Mouse (Mus musculus) stomach, embryonic 15.5 days (tissue): ENCODE results near the gene Adora3. TPM values are rescaled to one million over a fixed set of nuclear protein-coding genes. Genes with fewer than 3 reads are reported as not detected.

ENCODE experiments used
- ATAC-seq: fragments of 200-750 bp; cut with Nextera tagmentation; 2 replicates; pipeline ENCODE4 v1.8.0; 2017; ENCODE audit warnings: low read depth, moderate number of reproducible peaks, moderate TSS enrichment; ENCODE audit not compliant: insufficient read depth, low FRiP score
- H3K27ac ChIP-seq: fragments of 300-500 bp; sonication (generic); 2 replicates; pipeline ENCODE4 v1.5.1; 2015; ENCODE audit warnings: mild to moderate bottlenecking, inconsistent platforms
- H3K27me3 ChIP-seq: fragments of 300-500 bp; sonication (generic); replicated peaks from 2 replicates; pipeline ENCODE4 v1.6.1; 2015; ENCODE audit warnings: inconsistent platforms
- H3K36me3 ChIP-seq: fragments of 300-500 bp; sonication (generic); 2 replicates; pipeline ENCODE4 v1.6.1; 2015; ENCODE audit warnings: inconsistent platforms
- H3K4me1 ChIP-seq: fragments of 300-500 bp; sonication (generic); 2 replicates; pipeline ENCODE4 v1.6.1; 2015; ENCODE audit warnings: inconsistent platforms
- H3K4me2 ChIP-seq: fragments of 300-500 bp; sonication (generic); 2 replicates; pipeline ENCODE4 v1.6.1; 2015; ENCODE audit warnings: mild to moderate bottlenecking, inconsistent platforms
- H3K4me3 ChIP-seq: fragments of 300-500 bp; sonication (generic); replicated peaks from 2 replicates; pipeline ENCODE4 v1.5.1; 2015; ENCODE audit warnings: inconsistent platforms
- H3K9ac ChIP-seq: fragments of 300-500 bp; sonication (generic); 2 replicates; pipeline ENCODE4 v1.6.1; 2015; ENCODE audit warnings: inconsistent platforms
- H3K9me3 ChIP-seq: fragments of 300-500 bp; sonication (generic); 2 replicates; pipeline ENCODE4 v1.6.1; 2016; ENCODE audit warnings: inconsistent platforms
- WGBS: fragments of 180-500 bp; shearing (Covaris S2); methylation state at CpG from one replicate; pipeline ENCODE4 v1.1.7; 2015; 5-methylcytosine and 5-hydroxymethylcytosine counted together
- polyA plus RNA-seq: library from polyadenylated mRNA; unstranded; fragments of >200 nt; fragmentation: Nextera tagmentation; extraction: Ambion mirVana; gene quantifications from 2 replicates; pipeline ENCODE4 v1.2.1, GENCODE M21; 2015

Adora3 gene
- polyA plus RNA-seq, result 0.71 and 0.82 TPM in 2 replicates

GRCm38 (mm10) chr3:105870558-105870957 is at the start of gene Adora3, which contains the start of gene Tmigd3:
TSS of gene Adora3 (plus strand) at chr3:105870858.
TSS of gene Tmigd3 (plus strand) at chr3:105870903.
- no peaks in the 10 kb centered on the region for H3K36me3 ChIP-seq
- WGBS, result 72% methylated on average over 3 of the region's 3 CpGs
- H3K9me3 ChIP-seq, result no peaks in the 10 kb centered on the region
- no peaks in the 10 kb centered on the region for H3K27me3 ChIP-seq
- H3K4me1 ChIP-seq, result peaks cover 7% of the 10 kb centered on the region; the same call in 1 of the 2 replicates
- ATAC-seq, result no peak
- H3K27ac ChIP-seq, result peak within 1 kb of the TSS; percentile 31; the same call in 1 of the 2 replicates
- no peak within 1 kb of the TSS for H3K4me2 ChIP-seq
- H3K9ac ChIP-seq, result no peak within 1 kb of the TSS
- no peak within 1 kb of the TSS for H3K4me3 ChIP-seq

GRCm38 (mm10) chr3:105821504-105821903 is 49.2 kb upstream of the Adora3 start:
- ATAC-seq, result no peak

DNA sequence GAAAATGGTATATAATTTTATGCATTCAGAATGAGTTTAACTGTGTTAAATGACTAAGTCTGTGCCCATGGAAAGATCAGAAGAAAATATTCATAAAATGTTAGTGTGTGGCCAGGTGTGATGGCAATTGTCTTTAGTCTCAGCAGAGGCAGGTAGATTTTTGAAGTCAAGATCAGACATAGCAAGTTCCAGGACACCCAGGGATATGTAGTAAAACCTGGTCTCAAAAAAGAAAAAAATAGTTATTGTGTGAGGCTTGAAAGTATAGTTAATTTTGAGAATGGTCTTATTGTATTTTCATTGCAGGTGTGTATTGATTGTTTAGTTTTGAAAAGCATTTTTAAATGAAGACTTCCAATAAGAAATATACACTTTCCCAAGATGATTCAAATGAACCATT is 47.0 kb upstream of the Adora3 start:
- H3K27me3 ChIP-seq, result no peaks in the 10 kb centered on the region
- no peak overlapping the region for H3K27ac ChIP-seq
- no peak overlapping the region for H3K4me2 ChIP-seq
- H3K9ac ChIP-seq, result no peak overlapping the region
- no peak for ATAC-seq
- H3K4me3 ChIP-seq, result no peak overlapping the region
- H3K9me3 ChIP-seq, result no peaks in the 10 kb centered on the region
- H3K4me1 ChIP-seq, result 0 out of 2 replicates have a peak, but pooled peaks cover 7% of the 10 kb centered on the region
- H3K36me3 ChIP-seq, result no peaks in the 10 kb centered on the region

More at GRCm38 (mm10) chr3:105821504-105821903, 49.2 kb upstream of the Adora3 start:
- Histone ChIP-seq H3K4me2 (no peak overlapping the region), H3K4me1 (0 out of 2 replicates have a peak, but pooled peaks cover 7% of the 10 kb centered on the region), H3K36me3 (no peaks in the 10 kb centered on the region), H3K4me3 (no peak overlapping the region), H3K9ac (no peak overlapping the region), H3K27ac (no peak overlapping the region), H3K9me3 (no peaks in the 10 kb centered on the region), H3K27me3 (no peaks in the 10 kb centered on the region)
- WGBS, result 88% methylated on average over 3 of the region's 3 CpGs

- Histone ChIP-seq H3K36me3 (no peaks in the 10 kb centered on the region), H3K9me3 (no peaks in the 10 kb centered on the region), H3K4me3 (no peak overlapping the region), H3K4me1 (0 out of 2 replicates have a peak, but pooled peaks cover 7% of the 10 kb centered on the region), H3K9ac (no peak overlapping the region), H3K27ac (no peak overlapping the region), H3K27me3 (no peaks in the 10 kb centered on the region), H3K4me2 (no peak overlapping the region)
- ATAC-seq, result no peak
- WGBS, result 51% methylated on average over 5 of the region's 5 CpGs
These were observed 46.6 kb upstream of the Adora3 start for GRCm38 (mm10) chr3:105824103-105824502.

- no peaks in the 10 kb centered on the region for H3K36me3 ChIP-seq
- 0 out of 2 replicates have a peak, but pooled peaks cover 7% of the 10 kb centered on the region for H3K4me1 ChIP-seq
- no peak for ATAC-seq
- WGBS, result 62% methylated on average over 2 of the region's 2 CpGs
- H3K9me3 ChIP-seq, result no peaks in the 10 kb centered on the region
- no peak overlapping the region for H3K9ac ChIP-seq
- H3K27me3 ChIP-seq, result no peaks in the 10 kb centered on the region
- no peak overlapping the region for H3K4me3 ChIP-seq
- no peak overlapping the region for H3K27ac ChIP-seq
- H3K4me2 ChIP-seq, result no peak overlapping the region
These were observed 46.0 kb upstream of the Adora3 start for GRCm38 (mm10) chr3:105824704-105825103.

DNA sequence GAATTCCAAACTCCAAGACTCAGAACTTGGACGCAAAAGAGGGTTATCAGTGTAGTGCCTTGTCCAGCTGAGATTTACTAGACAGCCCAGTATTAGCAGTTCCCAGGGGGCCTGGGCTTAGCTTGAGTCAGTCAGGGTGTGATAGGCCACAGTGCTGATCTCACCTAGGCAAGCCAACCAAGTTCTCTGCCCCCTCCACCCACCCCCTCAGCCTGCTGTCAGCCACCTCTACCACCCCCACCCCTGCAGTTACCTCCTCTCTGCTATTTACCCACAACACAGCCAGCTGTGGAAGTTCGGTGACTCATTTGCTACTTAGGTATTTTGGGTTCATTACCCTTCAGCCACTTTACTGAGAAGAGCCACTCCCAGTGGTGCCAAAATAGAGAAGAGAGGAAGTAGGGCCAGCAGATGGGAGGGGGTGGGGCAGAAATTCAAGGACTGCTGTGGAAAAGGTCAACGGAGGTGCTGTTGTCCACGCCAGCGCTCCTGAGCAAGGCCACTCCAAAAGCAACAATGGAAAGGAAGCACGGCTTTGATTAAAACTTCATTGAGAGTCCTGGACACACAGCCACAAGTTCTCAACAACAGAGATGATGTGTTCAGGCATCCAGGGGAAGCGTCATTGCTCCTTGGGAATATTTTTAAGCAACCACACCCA is 45.0 kb upstream of the Adora3 start:
- 52% methylated on average over 7 of the region's 7 CpGs for WGBS

DNA sequence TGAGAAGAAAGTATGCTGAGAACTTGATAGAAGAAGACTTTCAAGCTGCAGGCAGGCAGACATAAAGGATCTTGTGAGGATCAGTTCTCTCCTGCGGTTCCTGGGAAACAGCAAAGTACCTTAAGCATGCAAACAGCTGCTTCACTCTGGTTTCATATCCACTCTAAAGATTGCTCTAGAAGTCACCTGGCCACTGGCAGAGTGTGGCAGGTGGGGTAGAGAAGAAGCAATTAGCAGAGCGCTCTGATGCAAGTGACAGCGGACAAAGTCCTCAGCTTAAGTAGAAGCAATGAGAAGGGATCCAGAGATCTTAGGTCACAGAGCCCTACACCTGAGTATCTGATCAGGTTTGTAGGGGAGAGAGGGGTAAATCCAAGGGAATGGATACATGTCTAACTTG is 39.1 kb upstream of the Adora3 start:
- Histone ChIP-seq H3K4me3 (no peak overlapping the region), H3K4me2 (no peak overlapping the region), H3K9ac (no peak overlapping the region), H3K27ac (no peak overlapping the region), H3K4me1 (no peaks in the 10 kb centered on the region), H3K27me3 (no peaks in the 10 kb centered on the region), H3K9me3 (no peaks in the 10 kb centered on the region), H3K36me3 (no peaks in the 10 kb centered on the region)
- WGBS, result 91% methylated on average over 3 of the region's 3 CpGs
- ATAC-seq, result no peak

More for the DNA sequence above, 45.0 kb upstream of the Adora3 start:
- Histone ChIP-seq H3K4me3 (no peak overlapping the region), H3K4me2 (no peak overlapping the region), H3K36me3 (no peaks in the 10 kb centered on the region), H3K27ac (no peak overlapping the region), H3K27me3 (no peaks in the 10 kb centered on the region), H3K9ac (no peak overlapping the region), H3K9me3 (no peaks in the 10 kb centered on the region), H3K4me1 (0 out of 2 replicates have a peak, but pooled peaks cover 7% of the 10 kb centered on the region)
- ATAC-seq, result peak; percentile 58; the same call in 1 of the 2 replicates

GRCm38 (mm10) chr3:105835875-105836274 is 34.8 kb upstream of the Adora3 start:
- no peak for ATAC-seq
- H3K9ac ChIP-seq, result no peak overlapping the region

GRCm38 (mm10) chr3:105836883-105837282 is 33.8 kb upstream of the Adora3 start:
- no peaks in the 10 kb centered on the region for H3K9me3 ChIP-seq
- H3K4me1 ChIP-seq, result no peaks in the 10 kb centered on the region
- H3K27ac ChIP-seq, result no peak overlapping the region
- 76% methylated on average over 3 of the region's 3 CpGs for WGBS
- no peak overlapping the region for H3K4me3 ChIP-seq
- H3K9ac ChIP-seq, result no peak overlapping the region
- ATAC-seq, result no peak
- no peaks in the 10 kb centered on the region for H3K36me3 ChIP-seq
- H3K4me2 ChIP-seq, result no peak overlapping the region
- no peaks in the 10 kb centered on the region for H3K27me3 ChIP-seq

More at GRCm38 (mm10) chr3:105835875-105836274, 34.8 kb upstream of the Adora3 start:
- 64% methylated on average over 3 of the region's 3 CpGs for WGBS
- H3K4me1 ChIP-seq, result no peaks in the 10 kb centered on the region
- no peaks in the 10 kb centered on the region for H3K36me3 ChIP-seq
- no peaks in the 10 kb centered on the region for H3K9me3 ChIP-seq
- H3K27ac ChIP-seq, result no peak overlapping the region
- H3K27me3 ChIP-seq, result no peaks in the 10 kb centered on the region
- no peak overlapping the region for H3K4me3 ChIP-seq
- H3K4me2 ChIP-seq, result no peak overlapping the region

- H3K27ac ChIP-seq, result no peak overlapping the region
- 65% methylated on average over 3 of the region's 3 CpGs for WGBS
- no peaks in the 10 kb centered on the region for H3K9me3 ChIP-seq
- no peaks in the 10 kb centered on the region for H3K4me1 ChIP-seq
- H3K4me3 ChIP-seq, result no peak overlapping the region
- no peaks in the 10 kb centered on the region for H3K27me3 ChIP-seq
- H3K36me3 ChIP-seq, result no peaks in the 10 kb centered on the region
- ATAC-seq, result no peak
- no peak overlapping the region for H3K9ac ChIP-seq
- H3K4me2 ChIP-seq, result no peak overlapping the region
These were observed 32.0 kb upstream of the Adora3 start for GRCm38 (mm10) chr3:105838655-105839054.

DNA sequence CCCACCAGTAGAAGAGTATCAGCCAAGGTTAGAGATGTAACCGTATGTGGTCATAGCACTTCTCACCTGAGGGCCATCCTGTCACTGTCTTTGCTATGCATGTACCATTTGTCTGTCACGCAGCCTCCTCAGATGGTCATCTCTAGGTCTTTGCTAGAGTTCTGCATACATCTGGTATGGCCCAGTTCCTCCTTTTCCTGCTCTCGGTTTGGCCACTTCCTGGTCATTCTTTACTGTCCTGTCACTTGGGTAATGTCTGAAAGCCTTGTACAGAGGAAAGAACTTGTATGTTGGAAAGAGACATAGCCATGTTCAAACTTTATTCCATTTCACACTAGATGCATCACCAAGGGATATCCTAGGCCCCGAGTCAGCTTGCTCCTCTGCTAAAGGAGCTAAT is 30.8 kb upstream of the Adora3 start:
- 84% methylated on average over 4 of the region's 4 CpGs for WGBS
- no peak for ATAC-seq
- no peaks in the 10 kb centered on the region for H3K27me3 ChIP-seq

DNA sequence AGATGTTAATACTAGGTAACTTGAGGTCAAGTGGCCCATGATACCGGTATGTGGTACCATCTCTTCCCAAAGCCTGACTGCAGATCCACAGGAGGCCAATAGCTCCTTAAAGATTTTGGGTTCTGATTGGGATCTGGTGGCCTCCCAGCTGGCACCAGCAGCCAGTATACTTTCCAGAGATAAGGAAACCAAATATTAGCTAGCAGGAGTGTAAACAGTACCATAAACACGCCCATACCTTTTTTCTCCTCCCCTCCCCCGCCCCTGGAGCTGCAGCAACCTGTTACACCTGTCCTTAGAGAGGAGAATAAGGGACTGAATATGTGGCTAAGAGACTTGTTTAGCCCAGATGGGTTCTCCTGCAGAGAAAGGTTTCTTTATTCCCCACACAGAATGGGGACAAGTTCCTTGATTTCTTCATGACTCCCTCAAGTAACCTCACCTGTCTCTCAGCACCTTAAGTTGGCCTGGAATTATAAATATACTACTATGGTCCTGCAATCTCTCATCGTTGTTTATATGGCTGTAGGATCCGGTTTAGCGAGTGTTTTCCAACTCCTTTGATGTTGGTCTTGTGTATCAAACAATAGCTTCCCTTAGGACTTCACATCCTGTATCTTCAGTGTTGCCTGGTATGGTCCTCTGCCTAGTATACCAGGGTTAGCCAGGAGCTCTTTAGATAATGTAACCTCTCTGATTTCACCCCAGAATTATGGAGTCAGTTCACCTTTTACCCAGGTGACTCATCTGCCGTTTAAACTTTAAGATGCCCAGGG is 24.2 kb upstream of the Adora3 start:
- peak overlapping the region; percentile 37 for H3K27ac ChIP-seq
- no peaks in the 10 kb centered on the region for H3K27me3 ChIP-seq
- ATAC-seq, result peak; percentile 92
- peaks cover 2% of the 10 kb centered on the region; the same call in 1 of the 2 replicates for H3K4me1 ChIP-seq
- no peaks in the 10 kb centered on the region for H3K9me3 ChIP-seq
- whole genome bisulfite sequencing, result 46% methylated on average over 7 of the region's 7 CpGs
- no peak overlapping the region for H3K4me3 ChIP-seq
- H3K36me3 ChIP-seq, result no peaks in the 10 kb centered on the region
- no peak overlapping the region for H3K4me2 ChIP-seq
- H3K9ac ChIP-seq, result no peak overlapping the region

More for the DNA sequence above, 30.8 kb upstream of the Adora3 start:
- H3K27ac ChIP-seq, result no peak overlapping the region
- H3K4me2 ChIP-seq, result no peak overlapping the region
- H3K9ac ChIP-seq, result no peak overlapping the region
- H3K4me1 ChIP-seq, result no peaks in the 10 kb centered on the region
- no peaks in the 10 kb centered on the region for H3K9me3 ChIP-seq
- H3K4me3 ChIP-seq, result no peak overlapping the region
- no peaks in the 10 kb centered on the region for H3K36me3 ChIP-seq
